20 mouse cellular contexts compared by ENCODE assay signal in the genomic region with DNA sequence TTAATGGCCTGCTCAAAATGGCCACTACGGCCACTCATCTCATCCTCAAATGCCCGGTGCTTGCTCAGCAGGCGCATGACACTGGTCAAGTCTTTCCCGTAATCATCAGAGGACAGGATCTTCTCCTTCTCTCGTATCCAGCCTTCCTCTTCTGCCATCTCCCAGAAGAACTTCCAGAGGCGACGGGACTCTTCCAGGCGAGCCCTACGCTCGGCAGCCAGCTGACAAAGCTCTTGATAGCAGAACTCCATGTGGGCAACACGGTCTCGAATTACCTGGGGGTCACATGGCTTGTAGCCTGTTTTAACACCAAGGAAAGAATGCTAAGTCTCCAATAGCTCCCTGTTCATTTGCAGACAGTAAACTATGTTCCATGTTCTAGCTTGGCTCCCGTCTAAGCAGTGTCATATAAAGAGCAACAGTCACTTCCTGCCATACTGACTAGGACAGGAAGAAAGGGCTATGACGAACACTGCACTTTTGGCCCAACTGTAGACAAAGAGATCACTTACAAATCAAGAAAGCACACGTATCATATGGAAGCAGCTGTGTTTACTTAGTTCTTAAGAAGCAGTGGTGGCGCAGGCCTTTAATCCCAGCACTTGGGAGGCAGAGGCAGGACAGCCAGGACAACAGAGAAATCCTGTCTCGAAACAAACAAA.
DNase-seq lines count a peak whose midpoint lies in the region; ATAC-seq and TF ChIP-seq lines count a peak whose summit lies in the region.
"Had no signal": no experiment of that assay in that cellular context is flagged by ENCODE, and none has a peak within 500 bp of the region (broad histone marks: within the 10 kb centered on the region; RNA-seq: fewer than 3 reads in every experiment).

No protein-coding gene starts in this region.

- H3K36me3 ChIP-seq in kidney, embryonic 14.5 days (ENCODE audit: control insufficient read depth, insufficient read depth, low read length): peaks cover 97% of the 10 kb centered on the region
- H3K36me3 ChIP-seq in lung, embryonic 15.5 days: peaks cover 94% of the 10 kb centered on the region
- H3K36me3 ChIP-seq in heart, postnatal 0 days (replicated peaks; ENCODE audit: control insufficient read depth, insufficient read depth, low read length): peaks cover 98% of the 10 kb centered on the region

- H3K27me3 ChIP-seq in kidney, embryonic 14.5 days (ENCODE audit: control insufficient read depth, insufficient read depth, low read length): no peaks in the 10 kb centered on the region
- no peaks in the 10 kb centered on the region for H3K27me3 ChIP-seq in lung, embryonic 15.5 days
- H3K27me3 ChIP-seq in heart, postnatal 0 days (ENCODE audit: control insufficient read depth, insufficient read depth, low read length): no peaks in the 10 kb centered on the region
- H3K27me3 ChIP-seq: CH12.LX; forebrain, embryonic 12.5 days; limb, embryonic 13.5 days; midbrain, embryonic 15.5 days had no signal

- WGBS in kidney, embryonic 14.5 days: 70% methylated on average over 17 of the region's 17 CpGs
- 59% methylated on average over 17 of the region's 17 CpGs for whole genome bisulfite sequencing in lung, embryonic 15.5 days
- WGBS in heart, postnatal 0 days: 46% methylated on average over 17 of the region's 17 CpGs

- no peak for TF ChIP-seq CTCF in heart, postnatal 0 days (IDR thresholded peaks at IDR 0.05; ENCODE audit: low read depth)

- H3K9me3 ChIP-seq in kidney, embryonic 14.5 days (ENCODE audit: control insufficient read depth, low read length): no peaks in the 10 kb centered on the region
- H3K9me3 ChIP-seq in lung, embryonic 15.5 days: no peaks in the 10 kb centered on the region
- H3K9me3 ChIP-seq in heart, postnatal 0 days (replicated peaks; ENCODE audit: control insufficient read depth, low read length): no peaks in the 10 kb centered on the region
- H3K9me3 ChIP-seq: forebrain, embryonic 12.5 days; limb, embryonic 13.5 days; midbrain, embryonic 15.5 days had no signal

- ATAC-seq in kidney, embryonic 14.5 days (ENCODE audit: low FRiP score, low TSS enrichment): peak; percentile 55; the same call in 1 of the 2 replicates
- ATAC-seq in lung, embryonic 15.5 days (ENCODE audit: borderline replicate concordance, extremely low read depth, low FRiP score, low TSS enrichment): 0 out of 2 replicates have a peak, but pooled peaks have one; percentile 19
- ATAC-seq in heart, postnatal 0 days (ENCODE audit: insufficient read depth, low read depth): peak; percentile 78
- no peak for ATAC-seq in monocyte, adult 5-6 weeks (replicated peaks; ENCODE audit: insufficient number of reproducible peaks, low FRiP score, low TSS enrichment, poor library complexity, severe bottlenecking)
- ATAC-seq: midbrain, embryonic 15.5 days had no signal

- no peaks in the 10 kb centered on the region for H3K4me1 ChIP-seq in kidney, embryonic 14.5 days (ENCODE audit: control insufficient read depth, insufficient read depth, low read length)
- H3K4me1 ChIP-seq in lung, embryonic 15.5 days: no peaks in the 10 kb centered on the region
- no peaks in the 10 kb centered on the region for H3K4me1 ChIP-seq in heart, postnatal 0 days (ENCODE audit: control insufficient read depth, insufficient read depth)
- H3K4me1 ChIP-seq: forebrain, embryonic 12.5 days; limb, embryonic 13.5 days; midbrain, embryonic 15.5 days had no signal

- peak; percentile 94 for DNase-seq in heart, adult 11 months
- DNase-seq in heart, adult 8-10 months (ENCODE audit: low spot score): no peak
- no peak for DNase-seq in kidney, postnatal 25 days
- no peak for DNase-seq in lung, postnatal 14 days
- peak; percentile 68 for DNase-seq in heart, postnatal 0 days (ENCODE audit: low spot score)
- DNase-seq: adrenal gland, postnatal 25 days; cerebellum, adult 11-12 months; cerebellum, postnatal 25 days; embryo, embryonic 11 days; layer of hippocampus, postnatal 36 days; thymus, adult 2 months had no signal

- H3K9ac ChIP-seq in kidney, embryonic 14.5 days (ENCODE audit: low read depth, low read length): no peak overlapping the region
- no peak overlapping the region for H3K9ac ChIP-seq in lung, embryonic 15.5 days
- H3K9ac ChIP-seq in heart, postnatal 0 days (replicated peaks; ENCODE audit: low read depth, low read length): no peak overlapping the region
- H3K9ac ChIP-seq: forebrain, embryonic 12.5 days; hindbrain, embryonic 14.5 days; limb, embryonic 13.5 days; midbrain, embryonic 15.5 days had no signal

- TF ChIP-seq EP300 in heart, postnatal 0 days (IDR thresholded peaks at IDR 0.05; ENCODE audit: low read depth): peak; percentile 53; the same call in 1 of the 2 replicates

- no peak overlapping the region for H3K4me2 ChIP-seq in kidney, embryonic 14.5 days (replicated peaks; ENCODE audit: low read depth, low read length)
- no peak overlapping the region for H3K4me2 ChIP-seq in lung, embryonic 15.5 days
- no peak overlapping the region for H3K4me2 ChIP-seq in heart, postnatal 0 days (ENCODE audit: low read depth, low read length)
- H3K4me2 ChIP-seq: forebrain, embryonic 12.5 days; hindbrain, embryonic 14.5 days; limb, embryonic 13.5 days; midbrain, embryonic 15.5 days had no signal

- no peak overlapping the region for H3K27ac ChIP-seq in kidney, embryonic 14.5 days (ENCODE audit: low read depth, low read length)
- H3K27ac ChIP-seq in lung, embryonic 15.5 days: no peak overlapping the region
- H3K27ac ChIP-seq in heart, postnatal 0 days (ENCODE audit: low read depth): peak overlapping the region; percentile 51
- H3K27ac ChIP-seq: forebrain, embryonic 12.5 days; hindbrain, embryonic 14.5 days; kidney, postnatal 0 days; limb, embryonic 13.5 days; midbrain, embryonic 15.5 days had no signal

- no peak overlapping the region for H3K4me3 ChIP-seq in kidney, embryonic 14.5 days (ENCODE audit: low read length)
- H3K4me3 ChIP-seq in lung, embryonic 15.5 days: no peak overlapping the region
- H3K4me3 ChIP-seq in heart, postnatal 0 days (ENCODE audit: low read depth, low read length): no peak overlapping the region
- H3K4me3 ChIP-seq: forebrain, embryonic 12.5 days; limb, embryonic 13.5 days; midbrain, embryonic 15.5 days had no signal

Comparison
In these comparisons a context has a peak if more than half of its experiments do, and no peak if none do; other contexts are left out.
1. DNase-seq: peak in heart, adult 11 months (single experiment) and heart, postnatal 0 days (single experiment); none in heart, adult 8-10 months (single experiment), kidney, postnatal 25 days (0 of 2) and lung, postnatal 14 days (single experiment).